Mouse (Mus musculus): ENCODE measurements around the gene Pphln1. TPM values are rescaled to one million over a fixed set of nuclear protein-coding genes. Genes with fewer than 3 reads are reported as not detected.

Pphln1 gene
- polyA plus RNA-seq, 1 experiment = 14.5 TPM

DNA sequence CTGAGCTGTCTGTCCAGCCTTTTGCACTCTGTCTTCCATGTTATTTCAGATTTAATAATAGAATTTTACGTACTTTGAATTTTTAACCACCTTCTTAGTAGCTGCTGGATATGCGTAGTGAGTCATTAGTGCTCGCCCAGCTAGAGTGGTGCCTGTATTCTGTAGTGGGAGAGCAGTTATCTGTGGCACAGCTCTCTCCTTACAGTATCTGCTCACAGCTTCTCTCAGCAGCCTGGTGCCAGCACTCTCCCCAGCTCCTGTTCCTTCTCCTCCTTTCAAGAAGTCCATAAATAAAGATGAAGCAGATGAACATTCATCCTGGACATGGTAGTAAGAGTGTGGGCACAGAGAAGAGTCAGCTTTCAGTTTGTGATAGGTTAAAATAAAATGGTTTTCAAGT is 76.1 kb downstream of the Pphln1 start:
- H3K4me1 ChIP-seq (replicated peaks; ENCODE audit: control insufficient read depth, insufficient read depth, low read length) = peaks cover 7% of the 10 kb centered on the region
- 97% methylated on average over 3 of the region's 3 CpGs for WGBS

DNA sequence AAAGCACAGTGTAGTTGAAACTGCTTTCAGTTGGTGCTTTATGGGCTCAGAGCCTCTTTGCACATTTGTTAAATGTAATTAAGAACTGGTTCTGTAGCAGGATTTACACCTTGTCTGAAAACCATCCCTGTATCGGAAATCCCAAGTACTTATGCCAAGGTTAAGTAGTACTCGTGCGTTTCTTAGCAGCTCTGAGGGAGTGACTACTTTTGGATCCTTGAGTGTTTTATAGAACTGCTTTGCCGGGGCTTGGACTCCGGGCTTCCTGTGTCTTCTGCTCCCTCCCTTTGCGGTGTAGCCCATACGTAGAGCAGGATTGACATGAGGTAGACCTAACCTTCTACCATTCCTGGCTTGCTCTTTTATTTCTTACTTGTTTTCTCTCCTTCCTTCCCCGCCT is 77.5 kb downstream of the Pphln1 start:
- no peak for TF ChIP-seq CTCF (IDR thresholded peaks at IDR 0.05; ENCODE audit: borderline replicate concordance, control insufficient read depth, extremely low read depth, insufficient read depth, low read length, poor library complexity)
- no peak for TF ChIP-seq POLR2A (IDR thresholded peaks at IDR 0.05; ENCODE audit: control insufficient read depth, extremely low read depth, insufficient read depth, low read length, poor library complexity)
- Histone ChIP-seq H3K4me1 (replicated peaks; ENCODE audit: control insufficient read depth, insufficient read depth, low read length) (peaks cover 7% of the 10 kb centered on the region), H3K4me3 (ENCODE audit: control insufficient read depth, insufficient read depth, low read length) (no peak overlapping the region), H3K27ac (ENCODE audit: control insufficient read depth, insufficient read depth, low read length) (no peak overlapping the region), H3K36me3 (ENCODE audit: control insufficient read depth, insufficient read depth, low read length) (no peaks in the 10 kb centered on the region), H3K27me3 (ENCODE audit: control insufficient read depth, insufficient read depth, low read length) (no peaks in the 10 kb centered on the region)
- WGBS = 97% methylated on average over 8 of the region's 8 CpGs
- no peak for DNase-seq

More for the DNA sequence above, 76.1 kb downstream of the Pphln1 start:
- TF ChIP-seq CTCF (IDR thresholded peaks at IDR 0.05; ENCODE audit: borderline replicate concordance, control insufficient read depth, extremely low read depth, insufficient read depth, low read length, poor library complexity) (no peak), POLR2A (IDR thresholded peaks at IDR 0.05; ENCODE audit: control insufficient read depth, extremely low read depth, insufficient read depth, low read length, poor library complexity) (no peak)
- no peaks in the 10 kb centered on the region for H3K27me3 ChIP-seq (ENCODE audit: control insufficient read depth, insufficient read depth, low read length)
- DNase-seq = no peak
- no peaks in the 10 kb centered on the region for H3K36me3 ChIP-seq (ENCODE audit: control insufficient read depth, insufficient read depth, low read length)
- H3K27ac ChIP-seq (ENCODE audit: control insufficient read depth, insufficient read depth, low read length) = no peak overlapping the region
- no peak overlapping the region for H3K4me3 ChIP-seq (ENCODE audit: control insufficient read depth, insufficient read depth, low read length)

- TF ChIP-seq POLR2A (IDR thresholded peaks at IDR 0.05; ENCODE audit: control insufficient read depth, extremely low read depth, insufficient read depth, low read length, poor library complexity) = no peak
- no peak for TF ChIP-seq CTCF (IDR thresholded peaks at IDR 0.05; ENCODE audit: borderline replicate concordance, control insufficient read depth, extremely low read depth, insufficient read depth, low read length, poor library complexity)
- Histone ChIP-seq H3K27me3 (ENCODE audit: control insufficient read depth, insufficient read depth, low read length) (no peaks in the 10 kb centered on the region), H3K4me1 (replicated peaks; ENCODE audit: control insufficient read depth, insufficient read depth, low read length) (peaks cover under 1% of the 10 kb centered on the region; the same call in 1 of the 2 replicates), H3K36me3 (ENCODE audit: control insufficient read depth, insufficient read depth, low read length) (no peaks in the 10 kb centered on the region), H3K4me3 (ENCODE audit: control insufficient read depth, insufficient read depth, low read length) (no peak overlapping the region), H3K27ac (ENCODE audit: control insufficient read depth, insufficient read depth, low read length) (no peak overlapping the region)
- WGBS = 95% methylated on average over 4 of the region's 4 CpGs
- no peak for DNase-seq
Measured at GRCm38 (mm10) chr15:93477729-93478128, 79.6 kb downstream of the Pphln1 start.

DNA sequence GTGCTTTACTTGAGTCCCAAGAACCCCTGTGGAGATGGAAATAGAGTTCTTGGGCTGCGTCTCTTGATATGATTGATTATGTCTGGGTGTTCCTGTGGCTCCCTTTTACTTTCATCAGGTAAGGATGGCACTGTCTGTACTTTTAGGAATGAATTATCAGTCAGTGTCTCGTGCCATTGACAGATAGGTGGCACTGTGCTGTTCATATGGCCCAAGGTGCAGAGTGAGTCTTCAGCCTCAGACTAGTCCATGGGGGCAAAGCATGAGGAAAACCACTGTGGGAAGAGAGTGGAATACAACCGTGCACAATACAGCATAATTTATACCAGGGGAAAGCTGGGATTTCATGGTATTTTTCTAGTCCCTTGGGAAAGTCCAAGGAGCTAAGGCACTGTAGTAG is 80.5 kb downstream of the Pphln1 start:
- Histone ChIP-seq H3K27ac (ENCODE audit: control insufficient read depth, insufficient read depth, low read length) (no peak overlapping the region), H3K4me3 (ENCODE audit: control insufficient read depth, insufficient read depth, low read length) (no peak overlapping the region), H3K4me1 (replicated peaks; ENCODE audit: control insufficient read depth, insufficient read depth, low read length) (no peaks in the 10 kb centered on the region), H3K36me3 (ENCODE audit: control insufficient read depth, insufficient read depth, low read length) (no peaks in the 10 kb centered on the region), H3K27me3 (ENCODE audit: control insufficient read depth, insufficient read depth, low read length) (no peaks in the 10 kb centered on the region)
- TF ChIP-seq CTCF (IDR thresholded peaks at IDR 0.05; ENCODE audit: borderline replicate concordance, control insufficient read depth, extremely low read depth, insufficient read depth, low read length, poor library complexity) = no peak
- no peak for TF ChIP-seq POLR2A (IDR thresholded peaks at IDR 0.05; ENCODE audit: control insufficient read depth, extremely low read depth, insufficient read depth, low read length, poor library complexity)
- 89% methylated on average over 3 of the region's 3 CpGs for WGBS
- DNase-seq = no peak

GRCm38 (mm10) chr15:93479445-93479844 is 81.3 kb downstream of the Pphln1 start:
- no peaks in the 10 kb centered on the region for H3K36me3 ChIP-seq (ENCODE audit: control insufficient read depth, insufficient read depth, low read length)
- WGBS = 98% methylated on average over 4 of the region's 4 CpGs
- no peaks in the 10 kb centered on the region for H3K27me3 ChIP-seq (ENCODE audit: control insufficient read depth, insufficient read depth, low read length)
- no peak for DNase-seq
- no peaks in the 10 kb centered on the region for H3K4me1 ChIP-seq (replicated peaks; ENCODE audit: control insufficient read depth, insufficient read depth, low read length)
- H3K4me3 ChIP-seq (ENCODE audit: control insufficient read depth, insufficient read depth, low read length) = no peak overlapping the region
- no peak for TF ChIP-seq POLR2A (IDR thresholded peaks at IDR 0.05; ENCODE audit: control insufficient read depth, extremely low read depth, insufficient read depth, low read length, poor library complexity)
- H3K27ac ChIP-seq (ENCODE audit: control insufficient read depth, insufficient read depth, low read length) = no peak overlapping the region

DNA sequence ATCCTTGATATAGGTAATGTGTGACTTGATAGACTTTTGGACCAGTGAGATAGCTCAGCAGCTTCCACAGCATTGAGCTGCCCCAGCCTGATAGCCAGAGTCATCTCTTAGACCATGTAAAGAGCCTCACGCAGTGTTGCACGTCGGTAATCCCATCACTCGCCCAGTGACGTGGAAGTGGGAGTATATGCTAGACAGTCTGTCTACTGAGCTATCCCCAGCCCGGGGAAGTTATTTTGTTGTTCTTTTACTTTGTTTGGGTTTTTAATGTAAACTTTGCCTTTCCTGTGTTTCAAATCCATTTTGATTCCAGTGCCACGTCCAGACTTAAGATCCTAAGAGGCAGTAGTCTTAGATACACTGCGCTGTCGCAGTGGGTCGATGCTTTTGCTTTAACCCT is 83.0 kb downstream of the Pphln1 start:
- 97% methylated on average over 10 of the region's 10 CpGs for WGBS
- H3K4me1 ChIP-seq (replicated peaks; ENCODE audit: control insufficient read depth, insufficient read depth, low read length) = no peaks in the 10 kb centered on the region
- no peaks in the 10 kb centered on the region for H3K36me3 ChIP-seq (ENCODE audit: control insufficient read depth, insufficient read depth, low read length)
- no peak for TF ChIP-seq POLR2A (IDR thresholded peaks at IDR 0.05; ENCODE audit: control insufficient read depth, extremely low read depth, insufficient read depth, low read length, poor library complexity)
- TF ChIP-seq CTCF (IDR thresholded peaks at IDR 0.05; ENCODE audit: borderline replicate concordance, control insufficient read depth, extremely low read depth, insufficient read depth, low read length, poor library complexity) = no peak
- H3K27me3 ChIP-seq (ENCODE audit: control insufficient read depth, insufficient read depth, low read length) = no peaks in the 10 kb centered on the region
- no peak overlapping the region for H3K27ac ChIP-seq (ENCODE audit: control insufficient read depth, insufficient read depth, low read length)
- no peak for DNase-seq
- H3K4me3 ChIP-seq (ENCODE audit: control insufficient read depth, insufficient read depth, low read length) = no peak overlapping the region

DNA sequence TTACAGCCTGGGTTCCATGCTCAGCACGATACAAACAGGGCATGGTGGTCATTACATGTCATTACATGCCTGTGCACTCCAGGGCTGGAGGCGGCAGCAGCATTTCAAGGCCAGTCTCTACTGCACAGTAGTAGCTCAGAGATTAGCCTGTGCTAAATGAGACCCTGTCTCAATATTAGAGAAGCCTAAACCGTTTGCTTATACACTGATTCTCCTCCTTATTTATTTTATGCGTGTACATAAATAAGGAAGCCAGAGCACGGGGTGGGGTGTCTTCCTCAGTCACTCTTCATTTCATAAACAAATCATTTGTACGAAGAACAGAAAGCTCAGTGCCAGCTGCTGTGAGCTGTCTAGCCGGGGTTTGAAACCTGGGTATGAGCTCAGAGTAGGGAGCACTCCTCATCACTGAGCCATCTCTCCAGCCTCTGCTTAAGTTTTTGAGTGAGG is 86.1 kb downstream of the Pphln1 start:
- H3K27me3 ChIP-seq (ENCODE audit: control insufficient read depth, insufficient read depth, low read length) = no peaks in the 10 kb centered on the region
- H3K36me3 ChIP-seq (ENCODE audit: control insufficient read depth, insufficient read depth, low read length) = no peaks in the 10 kb centered on the region
- no peak for DNase-seq
- TF ChIP-seq POLR2A (IDR thresholded peaks at IDR 0.05; ENCODE audit: control insufficient read depth, extremely low read depth, insufficient read depth, low read length, poor library complexity) = no peak
- TF ChIP-seq CTCF (IDR thresholded peaks at IDR 0.05; ENCODE audit: borderline replicate concordance, control insufficient read depth, extremely low read depth, insufficient read depth, low read length, poor library complexity) = no peak
- no peak overlapping the region for H3K27ac ChIP-seq (ENCODE audit: control insufficient read depth, insufficient read depth, low read length)
- H3K4me1 ChIP-seq (replicated peaks; ENCODE audit: control insufficient read depth, insufficient read depth, low read length) = no peaks in the 10 kb centered on the region
- no peak overlapping the region for H3K4me3 ChIP-seq (ENCODE audit: control insufficient read depth, insufficient read depth, low read length)
- WGBS = 97% methylated on average over 7 of the region's 7 CpGs
